Mouse (Mus musculus): ENCODE measurements around the gene Samd4. TPM values are rescaled to one million over a fixed set of nuclear protein-coding genes. Genes with fewer than 3 reads are reported as not detected.
A peak's percentile ranks its signal among the peaks of the same experiment; 100 is the strongest.

Gene Samd4
- total RNA-seq, 2 experiments from 2014 or later: 0.45 to 3.8 TPM

GRCm38 (mm10) chr14:47049051-47049450 lies 166.4 kb downstream of the Samd4 start:
- ATAC-seq (replicated peaks; ENCODE audit: low FRiP score, poor library complexity, severe bottlenecking): no peak

GRCm38 (mm10) chr14:47051743-47052610 lies 169.3 kb downstream of the Samd4 start:
- ATAC-seq (replicated peaks; ENCODE audit: low FRiP score, poor library complexity, severe bottlenecking): no peak

- no peak for ATAC-seq (replicated peaks; ENCODE audit: low FRiP score, poor library complexity, severe bottlenecking)
Observed at GRCm38 (mm10) chr14:47053101-47053500, 170.4 kb downstream of the Samd4 start.

GRCm38 (mm10) chr14:47053824-47054223 lies 171.2 kb downstream of the Samd4 start:
- ATAC-seq (replicated peaks; ENCODE audit: low FRiP score, poor library complexity, severe bottlenecking): no peak

- ATAC-seq (replicated peaks; ENCODE audit: low FRiP score, poor library complexity, severe bottlenecking): no peak
Observed at GRCm38 (mm10) chr14:47058969-47059368, 176.3 kb downstream of the Samd4 start.

- ATAC-seq (replicated peaks; ENCODE audit: low FRiP score, poor library complexity, severe bottlenecking): no peak
Observed at GRCm38 (mm10) chr14:47065067-47065466, 182.4 kb downstream of the Samd4 start.

GRCm38 (mm10) chr14:47066901-47067300 lies 184.2 kb downstream of the Samd4 start:
- ATAC-seq (replicated peaks; ENCODE audit: low FRiP score, poor library complexity, severe bottlenecking): no peak

- ATAC-seq (replicated peaks; ENCODE audit: low FRiP score, poor library complexity, severe bottlenecking): 0 out of 2 replicates have a peak, but pooled peaks have one; percentile 37
Observed at GRCm38 (mm10) chr14:47074045-47074666, 191.5 kb downstream of the Samd4 start.

GRCm38 (mm10) chr14:47075010-47075677 lies 192.5 kb downstream of the Samd4 start:
- ATAC-seq (replicated peaks; ENCODE audit: low FRiP score, poor library complexity, severe bottlenecking): no peak

GRCm38 (mm10) chr14:47075856-47076255 lies 193.2 kb downstream of the Samd4 start:
- no peak for ATAC-seq (replicated peaks; ENCODE audit: low FRiP score, poor library complexity, severe bottlenecking)

- ATAC-seq (replicated peaks; ENCODE audit: low FRiP score, poor library complexity, severe bottlenecking): no peak
Observed at GRCm38 (mm10) chr14:47076956-47077575, 194.4 kb downstream of the Samd4 start.

- ATAC-seq (replicated peaks; ENCODE audit: low FRiP score, poor library complexity, severe bottlenecking): no peak
Observed at GRCm38 (mm10) chr14:47077576-47077970, 194.9 kb downstream of the Samd4 start.

- ATAC-seq (replicated peaks; ENCODE audit: low FRiP score, poor library complexity, severe bottlenecking): no peak
Observed at GRCm38 (mm10) chr14:47079911-47080310, 197.3 kb downstream of the Samd4 start.

- ATAC-seq (replicated peaks; ENCODE audit: low FRiP score, poor library complexity, severe bottlenecking): no peak
Observed at GRCm38 (mm10) chr14:47083311-47083710, 200.7 kb downstream of the Samd4 start.

- ATAC-seq (replicated peaks; ENCODE audit: low FRiP score, poor library complexity, severe bottlenecking): no peak
Observed at GRCm38 (mm10) chr14:47083838-47084237, 201.2 kb downstream of the Samd4 start.

- ATAC-seq (replicated peaks; ENCODE audit: low FRiP score, poor library complexity, severe bottlenecking): no peak
Observed at GRCm38 (mm10) chr14:47084686-47085085, 202.0 kb downstream of the Samd4 start.

- ATAC-seq (replicated peaks; ENCODE audit: low FRiP score, poor library complexity, severe bottlenecking): no peak
Observed at GRCm38 (mm10) chr14:47086123-47086522, 203.5 kb downstream of the Samd4 start.

- peak; percentile 57 for ATAC-seq (replicated peaks; ENCODE audit: low FRiP score, poor library complexity, severe bottlenecking)
Observed at GRCm38 (mm10) chr14:47086743-47087142, 204.1 kb downstream of the Samd4 start.

- peak; percentile 55 for ATAC-seq (replicated peaks; ENCODE audit: low FRiP score, poor library complexity, severe bottlenecking)
Observed at GRCm38 (mm10) chr14:47087182-47087581, 204.5 kb downstream of the Samd4 start.

- peak; percentile 60 for ATAC-seq (replicated peaks; ENCODE audit: low FRiP score, poor library complexity, severe bottlenecking)
Observed at GRCm38 (mm10) chr14:47087669-47088250, 205.1 kb downstream of the Samd4 start.

Measured in erythroid progenitor cell, adult 5-6 weeks (primary cell).